Mouse (Mus musculus): ENCODE measurements around the gene Atg14.

- TF ChIP-seq CTCF (IDR thresholded peaks at IDR 0.05; ENCODE audit: control insufficient read depth, insufficient read depth, insufficient read length), result no peak
- TF ChIP-seq MAX (IDR thresholded peaks at IDR 0.05), result no peak
- no peak for TF ChIP-seq USF1 (IDR thresholded peaks at IDR 0.05; ENCODE audit: low read depth)
- TF ChIP-seq CEBPB (IDR thresholded peaks at IDR 0.05; ENCODE audit: low read depth), result no peak
- TF ChIP-seq MYOD1 (IDR thresholded peaks at IDR 0.05; ENCODE audit: control insufficient read depth, insufficient read length, low read depth), result no peak
- no peak for TF ChIP-seq FOSL1 (IDR thresholded peaks at IDR 0.05; ENCODE audit: insufficient read depth, low read length, poor library complexity, severe bottlenecking)
Measured at GRCm38 (mm10) chr14:47506676-47507075, 63.8 kb downstream of the Atg14 start.
